Mouse (Mus musculus): ENCODE results near the gene Gm12695. TPM values are rescaled to one million over a fixed set of nuclear protein-coding genes. Genes with fewer than 3 reads are reported as not detected.

The Gm12695 gene
- polyA plus RNA-seq, 1 experiment from 2014 or later: 0.17 TPM

GRCm38 (mm10) chr4:96687358-96687803, 97.6 kb downstream of the Gm12695 start:
- no peaks in the 10 kb centered on the region for H3K9me3 ChIP-seq
- H3K36me3 ChIP-seq: no peaks in the 10 kb centered on the region
- ATAC-seq (ENCODE audit: borderline replicate concordance, extremely low read depth, low FRiP score, low TSS enrichment): no peak
- H3K4me3 ChIP-seq: no peak overlapping the region
- no peak overlapping the region for H3K4me2 ChIP-seq
- H3K9ac ChIP-seq: no peak overlapping the region
- no peak overlapping the region for H3K27ac ChIP-seq
- no peaks in the 10 kb centered on the region for H3K27me3 ChIP-seq
- H3K4me1 ChIP-seq: no peaks in the 10 kb centered on the region
- 70% methylated on average over 2 of the region's 2 CpGs for whole genome bisulfite sequencing

- no peaks in the 10 kb centered on the region for H3K27me3 ChIP-seq
- 46% methylated on average over 2 of the region's 2 CpGs for WGBS
These were observed 101.5 kb downstream of the Gm12695 start for GRCm38 (mm10) chr4:96683474-96683873.

GRCm38 (mm10) chr4:96680966-96681365, 104.0 kb downstream of the Gm12695 start:
- H3K9ac ChIP-seq: no peak overlapping the region
- no peak overlapping the region for H3K27ac ChIP-seq
- no peak overlapping the region for H3K4me2 ChIP-seq
- no peaks in the 10 kb centered on the region for H3K9me3 ChIP-seq
- no peak overlapping the region for H3K4me3 ChIP-seq
- H3K36me3 ChIP-seq: no peaks in the 10 kb centered on the region
- no peaks in the 10 kb centered on the region for H3K27me3 ChIP-seq
- no peak for ATAC-seq (ENCODE audit: borderline replicate concordance, extremely low read depth, low FRiP score, low TSS enrichment)
- no peaks in the 10 kb centered on the region for H3K4me1 ChIP-seq

More at GRCm38 (mm10) chr4:96683474-96683873, 101.5 kb downstream of the Gm12695 start:
- no peak overlapping the region for H3K4me2 ChIP-seq
- H3K9ac ChIP-seq: no peak overlapping the region
- no peak overlapping the region for H3K27ac ChIP-seq
- H3K4me3 ChIP-seq: no peak overlapping the region
- H3K4me1 ChIP-seq: no peaks in the 10 kb centered on the region
- no peaks in the 10 kb centered on the region for H3K36me3 ChIP-seq
- no peak for ATAC-seq (ENCODE audit: borderline replicate concordance, extremely low read depth, low FRiP score, low TSS enrichment)
- H3K9me3 ChIP-seq: no peaks in the 10 kb centered on the region

- Histone ChIP-seq H3K9ac (no peak overlapping the region), H3K36me3 (no peaks in the 10 kb centered on the region), H3K27ac (no peak overlapping the region), H3K27me3 (no peaks in the 10 kb centered on the region), H3K4me2 (no peak overlapping the region), H3K4me3 (no peak overlapping the region), H3K4me1 (no peaks in the 10 kb centered on the region), H3K9me3 (no peaks in the 10 kb centered on the region)
- ATAC-seq (ENCODE audit: borderline replicate concordance, extremely low read depth, low FRiP score, low TSS enrichment): no peak
- WGBS: 36% methylated on average over 1 of the region's 1 CpGs
These were observed 104.8 kb downstream of the Gm12695 start for GRCm38 (mm10) chr4:96680233-96680632.

Other genes with a start within 250 kb of the Gm12695 start
- gene Cyp2j6, start 231.5 kb downstream of the Gm12695 start, polyA plus RNA-seq (2015; fragmentation: Nextera tagmentation; extraction: Ambion mirVana): 6.7 TPM in 2 replicates
- 3.4 and 3.7 TPM in 2 replicates for gene Cyp2j9, start 193.6 kb downstream of the Gm12695 start, polyA plus RNA-seq (2015; fragmentation: Nextera tagmentation; extraction: Ambion mirVana)
- gene Cyp2j5, start 121.0 kb downstream of the Gm12695 start, polyA plus RNA-seq (2015; fragmentation: Nextera tagmentation; extraction: Ambion mirVana): not detected in 2 replicates